Mouse (Mus musculus) gastrocnemius, postnatal 4 days (tissue): ENCODE results near the gene Paqr7. TPM values are rescaled to one million over a fixed set of nuclear protein-coding genes. Genes with fewer than 3 reads are reported as not detected.
"Not testable (repeated sequence)": the region's sequence is repeated elsewhere in the genome, so short reads cannot be mapped to it uniquely, and the experiment has no call there.

ENCODE experiments used
- DNase-seq, 2 experiments: peaks; one replicate each; pipeline ENCODE4 v3.0.0; 2021 to 2022; ENCODE audit warnings: low spot score in 2 of 2, mixed read lengths in 2 of 2
- total RNA-seq, 2 experiments: library from RNA; stranded (reverse); gene quantifications; 2 replicates each; pipeline ENCODE4 v1.2.3; 2021

Paqr7 gene
- total RNA-seq, 2 experiments from 2014 or later = 4.8 to 6.3 TPM

- DNase-seq = no peak
These were observed 25.0 kb upstream of the Paqr7 start for GRCm38 (mm10) chr4:134471469-134471868.

- no peak for DNase-seq
These were observed 22.7 kb upstream of the Paqr7 start for GRCm38 (mm10) chr4:134473764-134474163.

GRCm38 (mm10) chr4:134474240-134474639, 22.3 kb upstream of the Paqr7 start:
- no peak for DNase-seq

- DNase-seq = no peak
These were observed 19.6 kb upstream of the Paqr7 start for GRCm38 (mm10) chr4:134476899-134477298.

GRCm38 (mm10) chr4:134478031-134478430, 18.5 kb upstream of the Paqr7 start:
- DNase-seq = peak; percentile 89

- DNase-seq = no peak
These were observed 16.7 kb upstream of the Paqr7 start for GRCm38 (mm10) chr4:134479839-134480238.

- peak; percentile 50 to 69 for DNase-seq
These were observed 15.6 kb upstream of the Paqr7 start for GRCm38 (mm10) chr4:134480864-134481263.

- no peak for DNase-seq
These were observed 15.2 kb upstream of the Paqr7 start for GRCm38 (mm10) chr4:134481270-134481669.

- no peak for DNase-seq
These were observed 14.1 kb upstream of the Paqr7 start for GRCm38 (mm10) chr4:134482442-134482841.

GRCm38 (mm10) chr4:134483078-134483688, 13.3 kb upstream of the Paqr7 start:
- no peak for DNase-seq

GRCm38 (mm10) chr4:134483696-134484095, 12.8 kb upstream of the Paqr7 start:
- DNase-seq = no peak

GRCm38 (mm10) chr4:134484231-134484630, 12.3 kb upstream of the Paqr7 start:
- no peak for DNase-seq

GRCm38 (mm10) chr4:134485151-134485900, 11.2 kb upstream of the Paqr7 start:
- no peak for DNase-seq

- DNase-seq = no peak
These were observed 8.3 kb upstream of the Paqr7 start for GRCm38 (mm10) chr4:134488211-134488610.

- DNase-seq = no peak
These were observed 6.4 kb upstream of the Paqr7 start for GRCm38 (mm10) chr4:134489986-134490665.

GRCm38 (mm10) chr4:134491716-134492115, 4.8 kb upstream of the Paqr7 start:
- DNase-seq = no peak

GRCm38 (mm10) chr4:134494161-134494560, 2.3 kb upstream of the Paqr7 start:
- not testable (repeated sequence) for DNase-seq

GRCm38 (mm10) chr4:134494780-134495545, 1.5 kb upstream of the Paqr7 start:
- DNase-seq = no peak

- DNase-seq = no peak
These were observed 962 bp upstream of the Paqr7 start for GRCm38 (mm10) chr4:134495546-134495923.

- DNase-seq = no peak
These were observed 726 bp downstream of the Paqr7 start for GRCm38 (mm10) chr4:134497223-134497622.

- no peak for DNase-seq
These were observed 1.7 kb downstream of the Paqr7 start for GRCm38 (mm10) chr4:134497986-134498731.
